Mouse (Mus musculus) limb, embryonic 14.5 days (tissue): ENCODE measurements at regions not wholly inside any gene's neighbourhood (a gene's known extent, or its start where the extent isn't known, plus 50 kb on each side); places are given as distances from the start of the nearest gene placed in this dataset.
A peak's percentile ranks its signal among the peaks of the same experiment; 100 is the strongest.

Source experiments
- ATAC-seq: fragments of 200-750 bp; cut with Nextera tagmentation; 2 replicates; pipeline ENCODE4 v1.8.0; 2017; ENCODE audit warnings: low read depth, moderate number of reproducible peaks, moderate TSS enrichment; ENCODE audit not compliant: low FRiP score
- DNase-seq: peaks from one replicate; pipeline ENCODE4 v3.0.0-alpha.2; 2015; ENCODE audit warnings: low spot score
- H3K27ac ChIP-seq: fragments of 300-500 bp; sonication (generic); replicated peaks from 2 replicates; pipeline ENCODE4 v1.5.1; 2014; ENCODE audit warnings: low read depth, mild to moderate bottlenecking, low read length, moderate library complexity, mixed read lengths
- H3K27me3 ChIP-seq: fragments of 300-500 bp; sonication (generic); 2 replicates; pipeline ENCODE4 v1.6.1; 2014; ENCODE audit warnings: low read length, mixed read lengths; ENCODE audit not compliant: control insufficient read depth, insufficient read depth
- H3K36me3 ChIP-seq: fragments of 300-500 bp; sonication (generic); 2 replicates; pipeline ENCODE4 v1.6.1; 2014; ENCODE audit warnings: mild to moderate bottlenecking, low read length, moderate library complexity, mixed read lengths; ENCODE audit not compliant: control insufficient read depth, insufficient read depth
- H3K4me1 ChIP-seq: fragments of 300-500 bp; sonication (generic); 2 replicates; pipeline ENCODE4 v1.6.1; 2014; ENCODE audit warnings: antibody characterized with exemption, low read length, mixed read lengths; ENCODE audit not compliant: control insufficient read depth, insufficient read depth
- H3K4me2 ChIP-seq: fragments of 300-500 bp; sonication (generic); replicated peaks from 2 replicates; pipeline ENCODE4 v1.6.1; 2014; ENCODE audit warnings: low read depth, mild to moderate bottlenecking, low read length, moderate library complexity; ENCODE audit not compliant: severe bottlenecking
- H3K4me3 ChIP-seq: fragments of 300-500 bp; sonication (generic); replicated peaks from 2 replicates; pipeline ENCODE4 v1.5.1; 2014; ENCODE audit warnings: low read length
- H3K9ac ChIP-seq: fragments of 300-500 bp; sonication (generic); 2 replicates; pipeline ENCODE4 v1.6.1; 2014; ENCODE audit warnings: mild to moderate bottlenecking, low read depth, low read length, moderate library complexity; ENCODE audit not compliant: severe bottlenecking
- H3K9me3 ChIP-seq: fragments of 300-500 bp; sonication (generic); 2 replicates; pipeline ENCODE4 v1.6.1; 2016; ENCODE audit warnings: low read length; ENCODE audit not compliant: control insufficient read depth
- POLR2A ChIP-seq: fragments of 200-500 bp; IDR thresholded peaks from 2 replicates; pipeline ENCODE4 v1.8.0; 2012; ENCODE audit warnings: inconsistent platforms, mild to moderate bottlenecking, moderate library complexity, borderline replicate concordance; ENCODE audit not compliant: insufficient read depth, insufficient read length; ENCODE audit errors: extremely low read depth
- WGBS: fragments of 180-500 bp; shearing (Covaris S2); extraction: QIAGEN DNeasy Blood & Tissue Kit; methylation state at CpG from one replicate; pipeline ENCODE4 v1.1.7; 2014; 5-methylcytosine and 5-hydroxymethylcytosine counted together

GRCm38 (mm10) chr7:136088785-136089184 lies 372.6 kb upstream of the Mki67 start:
- TF ChIP-seq POLR2A = no peak
- WGBS = 36% methylated on average over 6 of the region's 6 CpGs
- Histone ChIP-seq H3K36me3 (no peaks in the 10 kb centered on the region), H3K27ac (peak overlapping the region; percentile 45; the same call in 1 of the 2 replicates), H3K27me3 (no peaks in the 10 kb centered on the region), H3K9me3 (no peaks in the 10 kb centered on the region), H3K4me1 (peaks cover 36% of the 10 kb centered on the region), H3K4me2 (no peak overlapping the region; the same call in 1 of the 2 replicates), H3K4me3 (no peak overlapping the region), H3K9ac (no peak overlapping the region)
- no peak for DNase-seq
- 0 out of 2 replicates have a peak, but pooled peaks have one; percentile 57 for ATAC-seq

- no peak overlapping the region for H3K4me2 ChIP-seq
Observed at GRCm38 (mm10) chr7:136094681-136095360, 378.7 kb upstream of the Mki67 start.

GRCm38 (mm10) chr7:136104021-136104420 lies 387.9 kb upstream of the Mki67 start:
- H3K27me3 ChIP-seq = no peaks in the 10 kb centered on the region
- no peaks in the 10 kb centered on the region for H3K4me1 ChIP-seq
- H3K9me3 ChIP-seq = no peaks in the 10 kb centered on the region
- no peak for TF ChIP-seq POLR2A
- 85% methylated on average over 4 of the region's 4 CpGs for WGBS
- no peak overlapping the region for H3K4me3 ChIP-seq
- DNase-seq (no peak), ATAC-seq (no peak)
- no peak overlapping the region for H3K4me2 ChIP-seq
- no peak overlapping the region for H3K27ac ChIP-seq
- H3K36me3 ChIP-seq = no peaks in the 10 kb centered on the region
- no peak overlapping the region for H3K9ac ChIP-seq

More at GRCm38 (mm10) chr7:136094681-136095360, 378.7 kb upstream of the Mki67 start:
- Histone ChIP-seq H3K27ac (no peak overlapping the region), H3K9ac (no peak overlapping the region), H3K36me3 (no peaks in the 10 kb centered on the region), H3K27me3 (no peaks in the 10 kb centered on the region), H3K9me3 (no peaks in the 10 kb centered on the region), H3K4me3 (no peak overlapping the region), H3K4me1 (peaks cover 18% of the 10 kb centered on the region)
- no peak for TF ChIP-seq POLR2A
- ATAC-seq = no peak
- 52% methylated on average over 14 of the region's 14 CpGs for WGBS
- DNase-seq = no peak

GRCm38 (mm10) chr7:136112163-136112562 lies 396.0 kb upstream of the Mki67 start:
- TF ChIP-seq POLR2A = no peak
- no peak for ATAC-seq
- H3K27me3 ChIP-seq = no peaks in the 10 kb centered on the region
- no peak overlapping the region for H3K4me2 ChIP-seq
- H3K27ac ChIP-seq = no peak overlapping the region
- DNase-seq = no peak
- no peaks in the 10 kb centered on the region for H3K9me3 ChIP-seq
- 77% methylated on average over 6 of the region's 6 CpGs for WGBS
- H3K36me3 ChIP-seq = no peaks in the 10 kb centered on the region
- H3K4me1 ChIP-seq = no peaks in the 10 kb centered on the region
- no peak overlapping the region for H3K4me3 ChIP-seq
- no peak overlapping the region for H3K9ac ChIP-seq

- WGBS = 13% methylated on average over 7 of the region's 7 CpGs
- TF ChIP-seq POLR2A = no peak
Observed at GRCm38 (mm10) chr7:136120930-136121329, 404.8 kb upstream of the Mki67 start.

GRCm38 (mm10) chr7:136121406-136121805 lies 405.2 kb upstream of the Mki67 start:
- no peak for ATAC-seq
- WGBS = 64% methylated on average over 1 of the region's 1 CpGs

More at GRCm38 (mm10) chr7:136120930-136121329, 404.8 kb upstream of the Mki67 start:
- no peaks in the 10 kb centered on the region for H3K36me3 ChIP-seq
- no peak overlapping the region for H3K4me2 ChIP-seq
- H3K27ac ChIP-seq = no peak overlapping the region
- H3K4me1 ChIP-seq = no peaks in the 10 kb centered on the region
- H3K9me3 ChIP-seq = no peaks in the 10 kb centered on the region
- no peak overlapping the region for H3K9ac ChIP-seq
- H3K27me3 ChIP-seq = no peaks in the 10 kb centered on the region
- DNase-seq (no peak), ATAC-seq (no peak)
- no peak overlapping the region for H3K4me3 ChIP-seq

More at GRCm38 (mm10) chr7:136121406-136121805, 405.2 kb upstream of the Mki67 start:
- Histone ChIP-seq H3K27ac (no peak overlapping the region), H3K9me3 (no peaks in the 10 kb centered on the region), H3K4me3 (no peak overlapping the region), H3K9ac (no peak overlapping the region), H3K4me2 (no peak overlapping the region), H3K4me1 (no peaks in the 10 kb centered on the region), H3K27me3 (no peaks in the 10 kb centered on the region), H3K36me3 (no peaks in the 10 kb centered on the region)
- no peak for DNase-seq
- no peak for TF ChIP-seq POLR2A
